Mouse (Mus musculus) left cerebral cortex, postnatal 10 days (tissue): ENCODE results near the gene Brpf1. TPM values are rescaled to one million over a fixed set of nuclear protein-coding genes. Genes with fewer than 3 reads are reported as not detected.
A peak's percentile ranks its signal among the peaks of the same experiment; 100 is the strongest.
"Not testable (repeated sequence)": the region's sequence is repeated elsewhere in the genome, so short reads cannot be mapped to it uniquely, and the experiment has no call there.

Experiments used
- DNase-seq, 2 experiments: peaks; one replicate each; pipeline ENCODE4 v3.0.0; 2021 to 2022; ENCODE audit warnings: low spot score in 2 of 2, mixed read lengths in 1 of 2; ENCODE audit errors: extremely low spot score in 1 of 2
- intact Hi-C: fragments of 180-260 bp; cut with DNase I; formaldehyde crosslinking; loops from one replicate; pipeline ENCODE4 v1.15.1; 2025
- total RNA-seq, 2 experiments: library from RNA; stranded (reverse); gene quantifications; 2 replicates each; pipeline ENCODE4 v1.2.3; 2021

The Brpf1 gene
- total RNA-seq, 2 experiments from 2014 or later, result 24.7 TPM

DNA sequence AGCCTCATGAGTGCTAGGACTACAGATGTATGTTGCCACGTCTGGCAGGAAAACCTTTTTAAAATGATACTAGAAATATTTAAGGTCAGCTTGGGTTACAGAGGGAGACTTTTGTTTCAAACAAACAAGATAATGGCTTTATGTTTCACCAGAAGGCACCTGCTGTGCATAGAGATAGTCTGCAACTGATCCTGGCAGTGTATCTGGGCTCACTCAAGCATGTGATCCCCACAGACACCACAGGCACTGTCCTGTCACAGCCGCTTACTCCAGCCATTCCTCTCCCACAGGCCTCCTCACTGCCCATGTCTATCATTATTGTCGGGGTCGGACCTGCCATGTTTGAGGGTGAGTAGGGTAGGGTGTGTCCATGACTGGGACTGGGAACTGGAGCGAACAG lies 5.6 kb upstream of the Brpf1 start:
- intact Hi-C loops, result loop anchor here (10.0 kb wide), 1 partner anchor 897 kb away; no protein-coding TSS in a partner anchor
- no peak for DNase-seq

DNA sequence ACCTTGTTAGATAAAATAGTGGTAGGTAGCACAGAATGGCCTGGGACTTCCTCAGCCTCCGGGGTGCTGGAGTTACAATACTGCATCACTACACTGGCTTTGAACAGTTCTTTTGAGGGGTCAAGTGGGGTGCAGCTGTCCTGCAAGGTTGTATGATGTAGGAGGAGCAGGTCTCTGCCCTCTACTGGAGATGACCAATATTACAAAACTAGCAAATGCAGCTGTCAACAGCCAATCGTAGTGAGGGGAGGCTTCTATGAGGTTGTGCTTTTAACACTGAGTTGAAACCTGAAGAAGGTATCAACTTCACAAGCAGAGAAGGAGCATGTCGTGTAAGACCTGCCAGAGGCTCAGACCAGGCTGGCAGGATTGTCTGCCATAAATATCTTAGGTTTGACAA lies 4.7 kb upstream of the Brpf1 start:
- intact Hi-C loops, result loop anchor here (10.0 kb wide), 1 partner anchor 897 kb away; no protein-coding TSS in a partner anchor
- DNase-seq, result no peak

DNA sequence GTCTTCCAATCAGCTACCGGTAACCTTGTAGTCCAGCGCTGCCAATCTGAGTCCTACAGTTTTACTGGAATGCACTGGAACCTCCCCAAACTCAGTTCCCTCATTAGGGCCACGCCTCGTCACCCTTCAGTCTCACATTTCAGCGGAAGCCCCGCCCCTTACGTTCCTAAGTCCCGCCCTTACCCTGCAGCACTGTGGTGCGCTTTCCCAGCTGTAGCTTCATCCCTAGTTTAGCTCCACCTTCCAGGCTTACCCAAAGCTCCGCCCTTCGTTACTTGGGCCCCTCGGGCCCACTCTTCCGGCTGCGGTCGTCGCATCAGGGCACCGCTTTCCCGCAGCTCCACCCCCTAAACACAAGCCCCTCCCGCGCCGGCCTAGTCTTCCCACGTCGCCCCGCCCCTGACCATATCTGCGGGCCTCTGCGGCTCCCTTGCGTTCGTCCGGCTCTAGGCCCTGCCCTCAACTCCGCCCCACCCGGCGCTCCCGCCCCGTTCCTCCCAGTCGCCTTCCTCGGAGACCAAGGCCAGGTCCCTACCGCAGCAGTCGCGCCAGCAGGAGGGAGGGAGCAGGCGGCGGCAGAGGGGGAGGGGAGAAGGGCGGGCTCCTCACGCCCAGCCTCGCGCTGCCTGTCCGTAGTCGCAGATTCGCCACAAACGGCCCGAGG lies 483 bp upstream of the Brpf1 start:
- intact Hi-C loops, result loop anchor here (10.0 kb wide), 1 partner anchor 902 kb away; no protein-coding TSS in a partner anchor
- peak; percentile 99 to 100 for DNase-seq

DNA sequence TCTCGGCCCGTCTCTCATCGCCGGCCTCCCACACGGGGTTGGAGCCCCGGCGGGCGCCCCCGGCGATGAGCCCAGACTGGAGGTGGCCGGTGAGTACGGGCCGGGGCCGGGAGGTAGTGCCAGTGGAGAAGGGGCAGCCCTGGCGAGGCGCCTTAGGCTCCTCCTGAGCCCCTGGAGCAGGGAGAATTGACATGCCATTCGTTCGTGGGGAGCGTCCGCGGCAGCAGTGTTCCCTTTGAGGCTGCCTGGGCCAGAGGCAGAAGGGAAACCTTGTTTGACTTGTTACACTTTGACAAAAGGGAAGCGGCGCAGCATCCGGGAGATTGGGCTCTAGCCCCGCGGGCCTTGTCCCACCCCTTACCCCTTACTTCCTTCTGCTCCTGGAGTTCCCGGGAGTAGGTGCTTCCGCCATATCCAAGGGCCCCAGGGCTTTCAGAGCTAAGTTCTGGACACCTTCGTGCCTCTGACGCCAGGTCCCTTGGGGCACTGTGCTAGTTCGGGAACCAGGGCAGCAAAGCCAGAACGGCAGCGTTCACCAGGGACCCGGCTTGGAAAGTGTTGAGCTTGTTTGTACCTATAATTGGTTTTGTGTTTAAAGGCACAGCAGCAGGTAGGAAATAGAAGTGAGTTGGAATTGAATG lies 664 bp downstream of the Brpf1 start:
- intact Hi-C loops, result loop anchor here (10.0 kb wide), 1 partner anchor 903 kb away; no protein-coding TSS in a partner anchor
- DNase-seq, result peak in 1 of 2 experiments; percentile 70

DNA sequence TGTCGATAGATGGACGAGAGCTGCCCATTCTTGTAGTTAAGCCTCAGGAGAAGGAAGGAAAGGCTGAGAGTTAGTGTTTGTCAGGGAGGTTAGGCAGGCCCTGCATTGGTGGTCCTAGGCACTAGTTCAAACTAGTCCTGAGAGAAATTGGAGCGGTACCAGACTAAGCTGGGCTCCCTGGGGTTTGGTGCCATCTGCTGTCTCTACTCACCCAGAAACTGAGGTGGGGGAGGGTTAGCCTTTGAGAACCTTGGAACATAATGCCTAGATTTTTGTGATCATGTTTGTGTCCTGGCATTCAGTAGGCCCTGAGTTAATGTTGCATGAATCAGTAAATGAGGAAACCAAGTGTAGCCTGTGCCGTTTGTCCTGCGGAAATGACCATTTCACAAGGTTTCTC lies 1.2 kb downstream of the Brpf1 start:
- peak; percentile 46 to 55 for DNase-seq
- intact Hi-C loops, result loop anchor here (10.0 kb wide), 1 partner anchor 903 kb away; no protein-coding TSS in a partner anchor

DNA sequence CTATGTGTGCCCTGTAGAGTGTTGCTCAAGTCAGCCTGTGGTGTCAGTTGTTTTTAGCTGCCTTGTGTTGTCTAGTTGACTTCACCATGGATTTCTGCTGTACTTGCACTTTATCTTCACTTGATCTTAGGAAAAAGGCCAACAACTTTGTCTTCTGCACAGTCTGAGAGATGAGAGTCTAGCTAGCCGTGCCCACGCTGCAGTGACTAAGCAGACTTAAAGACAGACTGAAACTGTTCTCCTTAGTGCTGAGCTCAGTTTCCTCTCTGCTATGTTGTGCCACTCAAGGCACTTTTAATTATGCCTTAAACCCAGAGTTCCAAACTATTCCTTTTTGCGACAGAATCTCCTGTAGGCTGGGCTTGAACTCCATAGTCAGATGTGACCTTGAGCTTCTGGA lies 9.0 kb downstream of the Brpf1 start:
- DNase-seq, result no peak
- intact Hi-C loops, result loop anchor here (10.0 kb wide), 1 partner anchor 261 kb away; no protein-coding TSS in a partner anchor

DNA sequence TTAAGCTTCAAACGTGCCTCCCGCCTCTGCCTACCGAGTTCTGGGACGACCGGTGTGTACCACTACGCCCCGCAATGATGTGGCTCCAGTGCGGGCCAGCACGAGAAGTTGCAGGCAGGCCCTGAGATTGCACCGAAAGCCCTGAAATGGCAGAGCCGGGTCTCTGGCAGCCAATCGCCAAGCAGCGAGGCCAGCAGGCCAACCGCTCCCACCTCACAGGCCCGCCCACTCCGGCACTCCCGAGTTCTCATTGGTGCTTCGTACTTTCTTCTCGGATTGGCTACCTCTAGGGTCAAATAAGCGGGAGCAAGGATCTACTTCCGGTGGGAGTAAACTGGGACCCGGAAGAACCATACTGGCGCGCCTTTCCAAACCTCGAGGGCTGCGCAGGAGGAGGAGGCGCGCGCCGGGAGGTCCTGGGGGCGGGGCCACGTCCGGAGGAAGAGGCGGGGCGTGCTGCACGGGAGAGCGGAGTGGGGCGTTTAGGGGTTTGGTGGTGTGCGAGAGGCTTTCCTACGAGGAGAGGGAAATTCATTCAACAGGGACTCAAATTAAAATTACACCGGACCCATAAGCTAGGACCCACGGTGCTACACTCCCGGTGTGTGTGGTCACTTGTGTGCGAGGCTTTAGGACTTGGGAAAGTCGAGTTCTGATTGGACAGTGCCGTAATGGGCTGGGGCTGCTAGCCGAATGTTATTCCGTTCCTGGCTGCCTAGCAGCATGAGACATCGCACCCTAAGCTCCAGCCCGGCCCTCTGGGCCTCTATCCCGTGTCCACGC lies 19.8 kb downstream of the Brpf1 start, which contains the start of gene Ogg1:
Gene Ogg1 (plus strand): TSS at position 440 of the 783 bp plus-strand sequence.
- intact Hi-C loops, result no loop called here
- DNase-seq, result peak; percentile 99

DNA sequence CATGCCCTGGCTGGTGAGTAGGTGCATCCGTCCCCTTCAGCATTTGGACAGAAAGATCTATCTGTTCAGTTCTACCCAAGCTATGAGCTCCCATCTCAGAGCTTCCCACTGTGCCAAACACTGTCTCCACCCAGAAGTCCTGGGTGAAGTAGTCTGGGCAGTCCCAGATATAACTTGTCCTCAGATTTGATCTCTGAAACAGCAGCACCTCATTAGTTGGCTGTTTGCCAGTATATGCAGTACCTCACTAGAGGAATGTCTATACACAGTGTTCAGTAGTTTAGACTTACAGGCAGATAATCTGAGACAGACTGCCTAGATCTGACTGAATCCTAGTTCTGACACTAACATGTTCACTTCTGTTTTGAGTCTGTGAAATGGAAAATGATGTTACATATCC lies 22.5 kb downstream of the Brpf1 start:
- DNase-seq, result no peak
- intact Hi-C loops, result no loop called here

DNA sequence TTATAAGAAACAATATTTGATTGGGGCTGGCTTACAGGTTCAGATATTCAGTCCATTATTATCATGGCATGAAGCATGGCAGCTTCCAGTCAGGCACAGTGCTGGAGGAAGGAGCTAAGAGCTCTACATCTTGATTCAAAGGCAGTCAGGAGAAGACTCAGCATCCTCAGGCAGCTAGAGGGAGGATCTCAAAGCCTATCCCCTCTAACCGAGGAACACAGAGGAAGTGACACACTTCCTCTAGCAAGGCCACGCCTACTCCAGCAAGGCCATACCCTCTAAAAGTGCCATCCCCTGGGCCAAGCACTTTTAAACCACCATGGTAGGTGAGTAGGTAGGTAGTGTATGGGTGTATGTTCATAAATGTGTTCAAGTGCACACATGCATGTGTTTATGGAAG lies 23.6 kb downstream of the Brpf1 start:
- no peak for DNase-seq
- intact Hi-C loops, result no loop called here

DNA sequence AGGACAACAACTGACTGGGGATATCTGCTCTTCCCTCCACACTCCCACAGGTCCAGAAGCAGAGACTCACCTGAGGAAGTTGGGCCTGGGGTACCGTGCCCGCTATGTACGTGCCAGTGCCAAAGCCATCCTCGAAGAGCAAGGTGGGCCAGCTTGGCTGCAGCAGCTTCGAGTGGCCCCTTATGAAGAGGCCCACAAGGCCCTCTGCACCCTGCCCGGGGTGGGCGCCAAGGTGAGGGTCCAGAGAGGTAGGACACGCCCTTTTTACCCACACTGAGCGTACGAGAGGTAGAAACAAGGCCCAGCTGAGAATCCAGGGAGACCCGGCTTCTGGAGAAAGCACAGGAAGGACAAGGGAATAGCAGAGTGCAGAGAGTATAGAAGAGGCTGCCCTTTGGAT lies 24.8 kb downstream of the Brpf1 start:
- DNase-seq, result no peak
- intact Hi-C loops, result no loop called here

DNA sequence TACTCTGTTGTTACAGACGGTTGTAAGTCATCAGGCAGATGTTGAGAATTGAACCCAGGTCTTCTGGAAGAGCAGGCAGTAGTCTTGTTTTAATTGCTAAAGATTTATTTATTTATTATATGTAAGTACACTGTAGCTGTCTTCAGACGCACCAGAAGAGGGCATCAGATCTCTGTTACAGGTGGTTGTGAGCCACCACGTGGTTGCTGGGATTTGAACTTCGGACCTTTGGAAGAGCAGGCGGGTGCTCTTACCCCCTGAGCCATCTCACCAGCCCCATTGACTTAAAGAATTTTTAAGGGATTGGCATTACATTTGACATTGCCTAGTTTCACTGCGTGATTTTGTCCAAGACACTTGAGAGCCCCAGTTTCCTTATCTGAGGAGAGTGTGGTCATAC lies 25.8 kb downstream of the Brpf1 start:
- intact Hi-C loops, DNase-seq: not testable (repeated sequence)

DNA sequence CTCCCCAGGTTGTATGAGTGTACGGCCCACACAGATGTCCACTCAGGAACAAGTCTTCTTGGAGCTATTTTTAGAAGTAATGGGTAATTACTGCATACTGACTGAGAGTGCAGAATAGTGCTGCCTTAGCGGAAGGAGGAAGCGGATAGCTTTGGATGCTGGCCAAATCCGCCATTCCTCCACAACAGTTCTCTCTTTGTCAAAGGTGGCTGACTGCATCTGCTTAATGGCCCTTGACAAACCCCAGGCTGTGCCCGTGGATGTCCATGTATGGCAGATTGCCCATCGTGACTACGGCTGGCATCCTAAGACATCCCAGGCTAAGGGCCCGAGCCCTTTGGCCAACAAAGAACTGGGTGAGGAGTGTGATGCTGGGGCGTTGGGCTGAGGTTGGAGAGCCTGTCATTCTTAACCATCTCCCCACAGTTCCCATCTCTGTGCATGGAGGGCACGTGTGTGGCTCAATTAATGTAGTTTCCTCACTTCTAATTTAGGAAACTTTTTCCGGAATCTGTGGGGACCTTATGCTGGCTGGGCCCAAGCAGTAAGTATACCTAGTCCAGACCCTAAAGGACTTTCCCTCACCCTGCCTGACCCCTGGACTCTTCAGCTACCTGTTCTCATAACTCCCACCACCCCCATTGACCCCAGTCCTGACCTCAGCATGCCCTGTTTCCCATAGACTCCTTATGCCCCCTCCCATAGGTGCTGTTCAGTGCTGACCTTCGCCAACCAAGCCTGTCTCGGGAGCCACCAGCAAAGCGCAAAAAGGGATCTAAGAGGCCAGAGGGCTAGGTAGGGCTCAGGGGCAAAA lies 26.4 kb downstream of the Brpf1 start:
- intact Hi-C loops, result no loop called here
- DNase-seq, result peak; percentile 78 to 87

DNA sequence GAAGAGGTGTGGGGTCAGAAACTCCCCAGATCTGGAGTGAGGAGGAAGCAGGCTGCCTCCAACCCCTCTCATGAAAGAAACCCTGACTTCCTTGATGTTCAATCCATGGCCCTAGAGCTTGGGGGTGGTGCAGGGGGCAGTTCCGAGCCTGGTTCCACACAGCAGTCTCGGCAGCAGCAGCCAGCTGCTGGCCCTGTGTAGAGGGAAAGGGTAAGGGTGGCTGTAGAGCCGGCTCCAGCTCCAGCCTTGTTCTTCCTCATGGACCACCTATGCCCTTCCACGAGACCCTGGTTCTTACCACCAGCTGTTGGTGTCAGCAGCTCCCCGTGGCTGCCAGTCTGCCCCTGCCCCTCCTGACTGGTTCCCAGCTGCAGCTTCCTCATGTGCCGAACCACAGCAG lies 27.3 kb downstream of the Brpf1 start:
- DNase-seq, result no peak
- intact Hi-C loops, result no loop called here

DNA sequence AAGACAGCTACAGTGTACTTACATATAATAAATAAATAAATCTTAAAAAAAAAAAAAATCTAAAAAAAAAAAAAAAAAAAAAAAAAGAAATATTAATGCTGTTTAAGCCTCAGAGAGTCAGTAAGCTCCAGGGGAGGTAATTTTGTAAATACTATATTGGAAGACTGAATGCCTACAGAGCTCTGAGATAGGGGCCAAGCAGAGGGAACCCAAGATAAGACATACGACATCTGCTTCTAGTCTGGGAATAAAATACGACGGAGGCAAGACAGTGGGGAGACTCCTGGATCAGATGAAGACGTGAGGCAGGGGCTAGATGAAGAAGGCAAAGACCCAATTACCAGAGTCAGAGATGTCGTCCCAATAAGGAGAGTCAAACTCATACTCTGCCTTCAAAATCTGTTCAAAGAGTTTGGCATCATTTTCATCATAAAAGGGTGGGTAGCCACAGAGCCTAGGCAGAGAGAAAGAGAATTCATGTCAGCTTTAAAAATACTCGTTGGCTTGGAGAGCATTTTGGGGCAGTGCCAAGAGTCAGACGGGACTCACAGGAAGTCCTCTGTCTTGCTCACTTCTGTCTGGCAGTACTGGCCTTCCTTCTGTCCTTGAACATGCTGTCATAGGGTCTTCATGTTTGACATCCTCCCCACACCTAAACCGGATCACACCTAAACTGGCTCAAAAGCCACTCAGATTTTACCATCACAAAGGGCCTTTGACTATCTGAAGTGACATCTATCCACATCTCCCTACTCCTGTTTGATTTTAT lies 30.1 kb downstream of the Brpf1 start:
- peak in 1 of 2 experiments; percentile 51 for DNase-seq

DNA sequence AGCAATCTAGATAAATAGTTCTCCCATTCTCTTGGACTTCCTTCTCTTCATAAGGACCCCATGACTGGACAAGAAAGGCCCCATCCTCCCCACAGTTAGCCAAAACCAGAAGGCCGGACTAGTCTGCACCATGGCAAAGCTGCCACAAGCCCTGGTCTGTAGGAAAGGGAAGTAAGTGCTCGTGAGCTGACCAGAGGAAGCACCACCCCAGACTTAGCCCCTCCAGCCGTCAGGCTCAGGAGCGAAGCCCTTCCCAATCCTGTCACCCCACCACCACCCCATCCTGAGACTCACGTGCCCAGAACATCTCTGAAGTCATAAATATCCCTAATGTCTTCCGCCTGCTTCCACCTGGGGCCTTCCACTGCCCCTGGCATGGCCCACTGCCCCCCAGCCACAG lies 34.6 kb downstream of the Brpf1 start:
- intact Hi-C loops, result no loop called here
- peak in 1 of 2 experiments; percentile 39 for DNase-seq

More for the DNA sequence above, 30.1 kb downstream of the Brpf1 start:
- intact Hi-C loops, result no loop called here

DNA sequence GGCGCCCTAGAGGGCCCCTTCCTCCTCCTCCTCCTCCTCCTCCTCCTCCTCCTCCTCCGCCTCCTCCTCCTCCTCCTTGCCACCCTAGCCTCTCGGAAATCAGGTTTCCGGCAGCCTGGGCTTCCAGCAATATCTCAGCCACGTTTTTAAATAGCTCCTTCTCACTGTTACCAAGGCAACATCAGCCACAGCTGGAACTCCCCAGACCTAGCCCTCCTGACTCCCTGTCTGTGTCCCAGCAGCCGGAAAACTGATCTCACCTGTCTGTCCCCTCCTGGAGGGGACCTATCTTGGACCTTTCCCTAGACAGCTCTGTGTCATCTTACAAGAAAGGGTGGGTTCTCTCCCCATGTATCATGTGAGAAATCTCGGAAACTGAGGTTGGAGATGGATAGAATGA lies 35.4 kb downstream of the Brpf1 start:
- intact Hi-C loops, result no loop called here
- DNase-seq, result peak in 1 of 2 experiments; percentile 32

DNA sequence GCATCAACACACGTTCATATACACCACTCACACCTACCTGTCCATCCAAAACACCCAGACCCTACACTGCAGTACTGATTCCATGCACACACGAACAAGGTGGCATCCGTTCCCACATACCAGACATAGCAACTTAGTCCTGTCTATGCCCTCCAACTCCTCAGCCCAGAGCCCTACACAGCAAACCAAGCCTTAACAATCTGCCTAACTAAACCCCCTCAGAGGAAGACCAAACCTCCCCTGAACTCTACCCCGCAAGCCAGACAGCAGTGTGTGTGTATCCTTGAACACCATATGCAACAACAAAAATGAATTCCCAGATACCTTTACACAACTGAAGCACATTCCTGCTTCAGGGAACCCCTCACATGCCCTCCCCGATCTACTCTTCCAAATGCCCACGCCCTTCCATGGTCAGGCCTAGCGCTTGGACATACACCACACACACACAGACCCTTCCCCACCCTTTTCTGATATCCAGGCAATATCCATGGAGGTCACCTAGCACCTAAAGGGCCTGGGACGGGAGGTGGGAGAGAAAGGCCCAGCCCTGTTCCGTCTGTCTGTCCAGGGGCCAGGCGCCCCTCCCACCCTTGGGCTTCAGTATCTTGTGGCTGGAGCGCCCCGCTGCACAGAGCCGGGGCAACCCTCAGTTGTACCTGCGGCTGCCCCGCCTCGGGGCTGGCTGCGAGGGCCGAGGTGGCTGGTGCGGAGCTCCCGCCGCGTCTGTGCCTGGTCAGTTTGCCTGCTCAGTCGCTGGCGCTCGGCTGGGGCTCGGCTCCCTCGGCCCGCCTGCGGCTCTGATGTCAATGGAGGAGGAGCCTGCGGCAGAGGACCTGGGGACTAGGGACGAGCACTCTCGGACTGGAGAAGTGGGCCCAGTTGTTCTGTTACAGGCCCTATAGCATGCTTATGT lies 36.5 kb downstream of the Brpf1 start, which contains the start of gene Camk1:
Gene Camk1 (minus strand): TSS at position 808 of the 916 bp plus-strand sequence.
- intact Hi-C loops, result no loop called here
- DNase-seq, result peak; percentile 64 to 88
